Mouse (Mus musculus): Measurements from ENCODE around the gene Tnfaip8l1.

- TF ChIP-seq CTCF (IDR thresholded peaks at IDR 0.05; ENCODE audit: insufficient read depth, low read length), result no peak
- TF ChIP-seq POLR2A (IDR thresholded peaks at IDR 0.05; ENCODE audit: borderline replicate concordance, extremely low read depth, low read depth, low read length), result no peak
Measured at GRCm38 (mm10) chr17:56185281-56186141, 23.2 kb downstream of the Tnfaip8l1 start.

All from lung, adult 2 months (tissue).